Mouse (Mus musculus): Measurements from ENCODE around the gene Hat1. TPM values are rescaled to one million over a fixed set of nuclear protein-coding genes. Genes with fewer than 3 reads are reported as not detected.
A peak's percentile ranks its signal among the peaks of the same experiment; 100 is the strongest.

Gene Hat1
- total RNA-seq, 2 experiments from 2014 or later: 36.9 to 42.3 TPM

- no peak for DNase-seq
Observed at GRCm38 (mm10) chr2:71376433-71376906, 12.3 kb upstream of the Hat1 start.

GRCm38 (mm10) chr2:71377426-71377825 is 11.3 kb upstream of the Hat1 start:
- DNase-seq: no peak

- no peak for DNase-seq
Observed at GRCm38 (mm10) chr2:71381962-71382361, 6.8 kb upstream of the Hat1 start.

GRCm38 (mm10) chr2:71383890-71384289 is 4.9 kb upstream of the Hat1 start:
- DNase-seq: no peak

GRCm38 (mm10) chr2:71387766-71388165 is 992 bp upstream of the Hat1 start:
- no peak for DNase-seq

- no peak for DNase-seq
Observed at GRCm38 (mm10) chr2:71389864-71390263, 1.1 kb downstream of the Hat1 start.

- no peak for DNase-seq
Observed at GRCm38 (mm10) chr2:71405613-71406012, 16.9 kb downstream of the Hat1 start.

GRCm38 (mm10) chr2:71418760-71419280 is 30.1 kb downstream of the Hat1 start:
- no peak for DNase-seq

GRCm38 (mm10) chr2:71419408-71419807 is 30.6 kb downstream of the Hat1 start:
- DNase-seq: no peak

- DNase-seq: no peak
Observed at GRCm38 (mm10) chr2:71420895-71421425, 32.2 kb downstream of the Hat1 start.

- no peak for DNase-seq
Observed at GRCm38 (mm10) chr2:71424545-71424944, 35.8 kb downstream of the Hat1 start.

GRCm38 (mm10) chr2:71435440-71435839 is 46.7 kb downstream of the Hat1 start:
- no peak for DNase-seq

- no peak for DNase-seq
Observed at GRCm38 (mm10) chr2:71443376-71443775, 54.6 kb downstream of the Hat1 start.

GRCm38 (mm10) chr2:71445536-71446196 is 56.9 kb downstream of the Hat1 start:
- no peak for DNase-seq

GRCm38 (mm10) chr2:71449604-71450003 is 60.8 kb downstream of the Hat1 start:
- DNase-seq: no peak

- no peak for DNase-seq
Observed at GRCm38 (mm10) chr2:71451761-71452160, 63.0 kb downstream of the Hat1 start.

- DNase-seq: peak; percentile 96
Observed at GRCm38 (mm10) chr2:71453161-71453916, 64.6 kb downstream of the Hat1 start, which contains the start of gene Metap1d. Metap1d (plus strand) TSS chr2:71453276.

GRCm38 (mm10) chr2:71453917-71454260 is 65.1 kb downstream of the Hat1 start:
- no peak for DNase-seq

- no peak for DNase-seq
Observed at GRCm38 (mm10) chr2:71458624-71459023, 69.9 kb downstream of the Hat1 start.

- no peak for DNase-seq
Observed at GRCm38 (mm10) chr2:71459659-71460058, 70.9 kb downstream of the Hat1 start.

- no peak for DNase-seq
Observed at GRCm38 (mm10) chr2:71461139-71461538, 72.4 kb downstream of the Hat1 start.

- DNase-seq: no peak
Observed at GRCm38 (mm10) chr2:71461589-71461988, 72.8 kb downstream of the Hat1 start.

- DNase-seq: no peak
Observed at GRCm38 (mm10) chr2:71462066-71462465, 73.3 kb downstream of the Hat1 start.

Measured in adrenal gland, postnatal 10 days (tissue).